Mouse (Mus musculus): ENCODE results near the gene Clcn6.

The Clcn6 gene

DNA sequence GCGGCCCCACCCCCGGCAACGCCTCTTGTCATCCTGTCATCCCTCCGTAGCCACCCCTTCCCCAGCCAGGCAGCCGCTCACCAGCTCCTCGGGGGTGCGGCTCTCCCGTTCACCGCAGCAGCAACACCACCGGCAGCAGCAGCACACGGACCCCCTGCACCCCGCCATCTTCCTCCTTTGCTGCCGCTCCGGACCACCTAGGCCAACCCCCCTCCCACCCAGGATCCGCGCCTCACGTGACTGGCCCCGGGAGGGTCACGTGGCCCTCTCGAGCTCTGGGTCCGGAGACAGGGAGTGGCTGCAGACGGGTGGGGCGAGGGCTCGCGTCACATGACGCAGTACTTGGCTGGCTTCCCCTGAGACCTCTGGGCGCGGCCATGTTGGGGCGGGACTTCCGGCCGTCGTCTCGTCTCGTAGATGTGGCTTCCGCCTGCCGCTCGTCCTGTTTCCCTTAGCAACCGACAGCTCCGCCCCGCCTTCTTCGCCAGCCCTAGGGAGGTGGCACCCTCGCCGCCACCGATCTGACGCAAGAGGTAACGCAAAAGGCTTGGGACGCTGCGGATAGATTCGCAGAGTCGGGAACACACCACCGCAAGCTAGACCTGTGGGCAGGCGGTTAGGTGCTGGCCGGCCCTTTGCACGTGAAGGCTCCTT lies at the start of gene Clcn6, which contains the start of gene Mthfr:
Gene Clcn6, minus strand, starts transcription at position 222 of the 654 bp plus-strand sequence.
Gene Mthfr, plus strand, starts transcription at position 478 of the 654 bp plus-strand sequence.
- DNase-seq (ENCODE audit: low read depth, low spot score): peak; percentile 99

DNA sequence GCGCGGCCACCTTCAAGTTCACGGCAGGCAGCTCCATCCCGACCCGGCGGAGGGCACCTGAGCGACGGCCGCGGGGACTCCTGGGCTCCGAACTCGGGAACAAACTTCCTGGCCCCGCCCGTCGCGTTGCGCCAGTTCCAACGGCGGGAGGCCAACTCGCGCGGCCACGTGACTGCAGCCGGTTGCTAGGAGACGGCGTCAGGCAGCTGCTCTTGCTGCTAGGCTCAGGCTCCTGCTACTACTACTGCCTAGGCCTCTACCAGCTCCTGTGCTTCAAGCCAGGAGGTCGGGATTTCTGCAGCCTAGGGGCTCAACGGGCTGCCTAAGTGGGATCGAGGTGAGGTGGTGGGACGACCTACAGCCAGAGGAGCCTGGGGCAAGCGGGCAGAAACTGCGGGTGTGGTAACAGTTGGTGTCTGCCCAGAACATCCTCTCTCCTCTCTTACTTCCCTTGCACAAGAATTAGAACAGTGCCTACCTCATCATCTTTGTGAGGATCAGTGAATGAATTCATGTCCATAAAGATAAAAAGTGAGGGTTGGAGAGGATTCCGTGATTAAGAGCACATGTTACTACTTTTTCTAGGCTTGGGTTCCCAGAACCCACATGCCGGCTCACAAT lies 49.4 kb upstream of the Clcn6 start, which contains the start of gene Agtrap:
Gene Agtrap, minus strand, starts transcription at position 125 of the 621 bp plus-strand sequence.
- DNase-seq (ENCODE audit: low read depth, low spot score): peak; percentile 80

DNA sequence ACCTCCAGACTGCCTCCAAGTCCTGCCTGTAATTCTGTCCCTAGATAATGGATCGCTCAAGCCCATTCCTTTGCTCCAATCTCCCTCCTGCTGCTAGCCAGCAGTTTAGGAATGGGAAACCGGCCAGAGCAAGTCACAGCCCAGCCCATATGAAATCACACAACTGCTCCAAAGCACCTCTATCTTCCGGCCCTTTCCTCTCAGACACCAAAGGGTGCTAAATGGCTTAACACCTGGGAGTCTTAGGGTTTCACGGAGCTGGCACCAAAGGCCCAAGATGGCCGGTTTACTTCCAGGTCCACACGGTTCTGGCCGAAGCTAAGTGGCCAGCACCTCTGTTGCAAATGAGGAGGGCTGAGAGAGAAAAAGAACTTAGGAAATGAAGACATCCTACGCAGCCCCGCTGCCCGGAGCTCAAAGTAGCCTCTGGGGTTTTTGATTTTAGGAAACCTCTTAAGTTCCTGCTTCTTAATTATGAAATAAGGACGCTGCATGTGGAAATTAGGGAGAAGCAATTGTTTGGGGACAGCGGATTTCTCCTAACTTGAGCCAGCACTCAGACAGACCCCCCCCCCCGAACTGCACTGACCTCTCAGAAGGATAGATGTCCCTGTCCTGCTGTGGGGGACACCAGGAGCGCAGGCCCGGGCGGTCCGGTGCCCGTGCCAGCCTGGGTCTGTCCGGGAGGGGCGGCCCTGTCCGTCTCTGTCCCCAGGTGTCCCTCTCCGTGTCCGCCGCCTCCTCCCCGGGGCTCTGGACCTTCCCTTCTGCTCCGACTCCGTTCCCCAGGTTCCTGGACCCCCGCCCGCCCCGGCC lies 48.7 kb upstream of the Clcn6 start:
- DNase-seq (ENCODE audit: low read depth, low spot score): no peak

DNA sequence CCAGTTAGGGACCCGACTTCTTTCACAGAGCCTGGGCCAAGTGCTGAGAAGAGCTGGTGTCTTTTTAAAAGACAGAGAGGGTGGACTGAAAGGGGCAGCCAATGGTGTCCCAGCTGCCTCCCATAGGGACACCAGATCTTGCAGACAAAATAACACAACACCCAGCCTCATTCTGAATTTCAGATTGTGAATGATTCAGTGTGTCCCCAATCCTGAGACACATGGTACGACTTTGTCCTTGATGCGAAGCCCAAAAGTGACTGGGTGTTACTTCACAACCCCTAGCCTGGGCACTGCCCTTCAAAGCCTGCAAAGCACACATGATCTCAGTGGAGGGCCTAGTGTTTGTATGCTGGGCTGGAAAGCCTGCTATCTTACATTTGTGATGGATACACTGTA lies 47.3 kb upstream of the Clcn6 start:
- DNase-seq (ENCODE audit: low read depth, low spot score): no peak

DNA sequence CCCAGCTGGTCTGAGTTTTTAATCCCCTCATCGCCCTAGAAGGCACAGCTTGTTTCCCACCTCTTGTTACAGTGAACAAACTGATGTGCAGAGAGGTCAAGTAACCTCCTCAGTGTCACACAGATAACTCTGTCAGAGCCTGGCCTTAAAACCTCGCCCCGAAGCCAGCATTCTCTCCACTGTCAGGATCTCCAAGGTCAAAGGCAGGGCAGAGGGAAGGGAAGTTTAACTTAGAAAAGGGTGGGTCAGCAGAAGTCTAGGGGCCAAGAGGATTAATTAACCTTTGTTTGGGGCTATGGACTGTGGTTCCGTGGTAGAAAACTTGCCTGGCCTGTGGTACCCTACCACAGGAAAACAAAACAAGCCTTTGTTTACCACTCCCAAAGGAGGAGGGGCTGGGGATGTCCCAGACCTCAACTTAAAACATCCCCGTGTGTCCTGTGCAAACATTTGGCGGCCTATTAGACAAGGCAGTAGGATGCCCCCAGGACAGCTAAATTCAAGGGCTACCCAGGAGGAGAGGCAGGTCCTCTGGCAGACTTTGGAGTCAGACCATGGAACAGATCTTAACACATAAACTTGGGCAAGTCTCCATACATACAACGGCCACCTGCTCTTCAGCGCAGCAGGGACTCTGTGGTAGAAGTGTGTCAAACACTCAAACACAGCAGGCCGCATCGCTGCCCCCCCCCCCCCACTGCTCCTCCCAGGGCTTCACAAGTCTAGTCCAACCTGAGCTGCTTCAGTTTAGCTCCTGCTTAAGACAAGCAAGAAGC lies 46.7 kb upstream of the Clcn6 start:
- no peak for DNase-seq (ENCODE audit: low read depth, low spot score)

DNA sequence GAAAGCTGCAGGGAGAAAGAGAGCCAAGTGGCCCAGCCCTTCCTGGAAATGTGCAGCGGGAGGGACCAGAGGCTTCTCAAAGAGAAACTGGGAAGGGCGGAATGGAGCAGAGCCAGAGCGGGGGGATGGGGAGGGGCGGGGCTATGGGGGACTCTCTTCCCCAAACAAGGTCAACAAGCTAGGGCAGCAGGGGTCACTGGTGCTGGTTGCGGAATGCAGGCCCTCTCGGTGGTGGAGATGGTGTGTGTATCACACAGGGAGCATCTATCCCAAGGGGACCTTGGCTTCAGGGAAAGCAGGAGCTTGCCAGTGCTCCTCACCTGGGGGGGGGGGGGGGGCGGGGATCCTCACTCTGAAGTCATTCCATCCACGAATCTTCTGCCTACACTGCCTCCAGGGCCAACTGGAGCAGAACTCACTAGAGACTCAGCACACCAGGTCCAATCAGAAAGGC lies 45.7 kb upstream of the Clcn6 start:
- DNase-seq (ENCODE audit: low read depth, low spot score): no peak

DNA sequence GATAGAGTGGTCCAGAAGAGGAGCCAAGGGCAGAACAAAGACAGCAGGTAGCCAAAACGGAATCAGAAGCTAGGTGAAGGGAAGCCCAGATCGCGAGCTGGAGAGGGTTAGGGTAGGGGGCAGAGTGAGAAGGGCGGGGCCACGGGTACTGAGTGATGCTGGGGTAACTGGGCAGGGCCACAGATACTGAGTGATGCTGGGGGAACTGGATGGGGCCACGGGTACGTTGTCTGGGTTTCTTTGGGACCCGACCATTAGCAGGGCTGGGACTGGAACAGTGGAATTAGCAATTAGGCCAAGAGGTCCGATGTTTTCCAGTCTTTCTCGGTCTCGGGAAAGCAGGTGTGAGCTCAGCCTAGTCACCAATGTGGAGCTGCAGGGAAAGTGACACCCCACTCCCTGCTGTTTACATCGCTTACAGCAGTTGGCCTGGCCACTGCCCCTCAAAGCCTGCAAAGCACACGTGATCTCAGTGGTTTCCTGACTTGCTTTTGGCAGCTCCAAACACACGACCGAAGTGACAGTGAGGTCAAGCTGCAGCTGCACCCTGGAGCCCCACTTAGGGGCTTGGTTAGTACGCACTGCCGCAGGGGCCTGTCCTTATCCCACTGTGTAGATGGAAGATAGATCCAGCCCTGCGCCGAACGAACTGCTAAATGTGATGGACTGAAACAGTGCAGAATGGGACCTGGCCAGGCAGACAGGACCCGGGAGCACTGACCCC lies 44.7 kb upstream of the Clcn6 start:
- no peak for DNase-seq (ENCODE audit: low read depth, low spot score)

DNA sequence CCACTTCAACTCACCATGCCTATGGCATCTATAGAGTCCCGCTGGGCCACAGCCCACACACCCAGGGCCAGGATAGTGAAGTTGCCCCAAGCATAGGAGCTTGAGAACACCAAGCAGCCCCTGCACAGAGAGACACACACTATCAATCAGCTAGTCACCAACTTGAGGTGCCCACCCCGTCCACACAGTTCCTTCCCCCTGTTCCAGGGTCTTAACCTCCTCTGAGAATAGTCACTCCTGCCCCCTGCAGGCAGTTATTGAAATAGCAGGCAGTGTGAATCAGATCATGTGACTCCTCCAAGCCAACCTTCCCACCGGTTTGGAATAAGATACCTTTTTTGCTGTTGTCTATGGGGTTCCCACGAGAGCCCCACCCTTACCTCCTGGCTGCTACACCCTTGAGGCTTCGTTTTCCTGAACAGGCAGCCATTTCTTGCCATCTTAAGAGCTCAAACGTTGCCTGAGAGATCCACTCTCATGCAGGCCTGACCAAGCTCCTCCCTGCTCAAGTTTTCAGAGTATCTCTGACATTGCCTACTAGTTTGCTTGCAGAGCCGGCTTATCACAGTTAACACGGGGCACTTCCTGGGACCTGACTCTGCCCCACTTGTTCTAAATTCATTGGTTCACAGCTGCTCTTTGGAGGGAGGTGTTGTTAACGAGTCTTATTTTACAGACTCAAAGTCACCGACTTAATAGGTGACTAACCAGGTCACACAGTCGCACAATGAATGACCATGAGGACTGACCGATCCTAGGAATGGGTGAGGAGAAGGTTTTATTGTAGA lies 43.8 kb upstream of the Clcn6 start:
- DNase-seq (ENCODE audit: low read depth, low spot score): no peak

DNA sequence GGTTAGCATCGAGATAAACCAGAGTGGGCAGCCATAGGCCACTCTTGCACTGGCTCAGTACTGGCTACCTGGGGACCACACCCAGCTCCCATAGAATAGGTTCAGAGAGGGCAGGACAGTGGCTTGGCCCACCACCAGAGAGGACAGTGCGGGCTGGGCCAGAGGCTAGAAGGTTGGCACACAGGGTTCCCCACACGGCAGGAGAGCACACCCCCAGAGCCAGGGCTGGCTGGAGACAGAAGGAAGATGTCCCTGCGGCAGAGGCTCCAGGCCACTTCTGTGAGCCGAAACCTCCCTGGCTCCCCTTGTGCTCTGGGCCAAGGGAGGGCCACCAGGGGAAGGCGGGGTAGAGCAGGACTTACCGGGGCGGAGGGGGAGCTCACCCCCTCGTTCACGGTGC lies 42.6 kb upstream of the Clcn6 start:
- DNase-seq (ENCODE audit: low read depth, low spot score): no peak

DNA sequence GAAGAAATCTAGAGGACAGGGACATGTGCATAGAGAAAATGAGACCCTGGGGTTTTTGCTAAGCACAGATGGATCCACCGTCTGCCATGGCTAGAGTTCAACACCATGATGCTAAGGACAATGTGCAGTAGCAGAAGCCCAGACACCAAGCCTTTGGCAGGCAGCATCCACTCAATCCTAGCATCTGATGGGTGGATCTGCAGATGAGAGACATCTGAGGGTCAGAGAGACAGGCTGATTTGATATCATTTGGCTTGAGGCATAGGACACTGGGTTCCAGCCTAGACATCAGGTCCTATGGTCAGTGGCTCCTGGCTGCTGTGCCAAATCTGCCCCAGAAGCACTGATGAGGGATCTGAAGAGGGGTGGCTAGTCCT lies 42.0 kb upstream of the Clcn6 start:
- no peak for DNase-seq (ENCODE audit: low read depth, low spot score)

DNA sequence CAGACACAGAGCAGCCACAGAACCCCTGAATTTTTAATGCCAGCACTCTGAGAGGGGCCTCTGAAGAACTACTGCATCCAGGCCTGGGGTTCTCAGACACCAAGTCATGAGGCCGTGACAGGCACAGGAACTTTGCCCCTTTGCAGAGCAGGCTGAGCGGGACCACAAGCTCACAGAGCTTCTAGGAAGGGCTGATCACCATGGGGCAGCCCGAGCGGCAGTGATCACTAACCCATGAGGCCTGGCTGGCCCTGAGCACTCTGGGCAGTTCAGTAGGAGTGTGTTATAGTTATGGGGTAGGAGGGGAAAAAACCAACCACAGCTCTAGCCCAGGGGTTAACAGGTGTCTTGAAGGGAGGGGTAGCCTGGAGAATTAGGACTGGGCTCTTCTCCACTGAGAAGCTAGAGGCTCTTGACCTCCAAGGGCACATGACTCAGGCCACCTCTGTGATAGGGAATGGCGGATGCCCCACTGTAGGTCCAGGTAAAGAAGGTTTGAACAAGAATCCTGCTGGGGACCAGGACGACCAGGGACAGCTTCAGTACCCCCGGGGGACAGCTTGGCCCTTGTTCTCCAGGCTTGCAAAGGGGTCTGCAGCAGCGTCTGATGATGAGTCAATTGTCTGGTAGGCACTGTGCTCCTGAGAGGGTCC lies 41.4 kb upstream of the Clcn6 start:
- DNase-seq (ENCODE audit: low read depth, low spot score): no peak

DNA sequence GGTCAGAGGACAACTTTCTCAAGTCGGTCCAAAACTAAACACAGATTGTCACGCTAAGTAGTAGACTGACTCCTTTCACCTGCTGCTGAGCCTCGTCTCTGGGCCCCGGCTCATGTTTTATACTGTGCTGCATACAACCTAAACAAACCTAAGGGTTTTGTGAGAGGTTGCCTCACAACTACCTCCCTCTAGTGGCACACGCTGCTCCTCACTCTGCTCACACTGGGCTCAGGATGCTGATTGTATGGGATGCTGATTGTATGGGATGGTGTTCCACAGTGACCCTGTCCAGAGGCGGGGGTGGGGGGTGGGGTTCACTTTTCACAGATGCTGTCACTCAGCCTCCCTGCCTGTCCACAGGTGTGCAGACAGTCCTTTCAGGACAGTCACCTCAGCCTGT lies 40.6 kb upstream of the Clcn6 start:
- DNase-seq (ENCODE audit: low read depth, low spot score): no peak

DNA sequence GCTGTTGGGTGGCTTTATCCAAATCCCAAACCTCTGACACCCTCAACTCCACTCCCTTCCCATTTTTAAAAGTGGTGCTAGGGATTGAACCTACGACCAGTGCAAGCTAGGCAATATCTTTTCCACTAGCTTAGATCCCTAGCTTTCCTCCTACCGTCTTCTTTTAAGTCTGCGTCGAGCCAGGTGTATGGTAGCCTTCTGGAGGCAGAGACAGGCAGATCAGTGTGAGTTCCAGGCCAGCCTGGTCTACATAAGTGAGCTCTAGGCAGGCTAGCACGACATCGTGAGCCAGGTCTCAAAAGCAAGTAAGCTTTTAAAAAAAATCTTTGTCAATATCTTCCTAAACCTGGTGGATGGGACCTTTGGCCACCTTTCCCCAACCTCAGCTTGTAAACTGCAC lies 37.3 kb upstream of the Clcn6 start:
- DNase-seq (ENCODE audit: low read depth, low spot score): no peak

DNA sequence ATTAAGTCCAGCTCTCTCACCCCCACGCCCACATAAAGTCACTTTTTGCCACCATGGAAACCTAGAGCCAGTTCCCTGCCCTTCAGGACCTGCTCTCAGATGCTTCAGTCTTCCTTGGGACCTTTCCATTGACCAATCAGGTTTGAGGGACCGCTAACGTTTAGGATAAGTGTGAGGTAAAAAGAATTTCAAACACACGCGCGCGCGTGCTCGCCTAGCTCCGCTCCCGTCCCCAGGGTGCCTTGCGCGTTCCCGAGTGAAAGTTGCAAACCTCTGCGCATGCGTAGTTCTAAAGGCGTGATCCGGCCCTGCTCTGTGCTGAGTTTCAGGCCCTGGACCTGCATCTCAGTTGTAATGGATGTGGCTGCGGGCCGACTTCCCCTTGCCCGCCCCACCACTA lies 36.6 kb upstream of the Clcn6 start:
- DNase-seq (ENCODE audit: low read depth, low spot score): peak; percentile 57

DNA sequence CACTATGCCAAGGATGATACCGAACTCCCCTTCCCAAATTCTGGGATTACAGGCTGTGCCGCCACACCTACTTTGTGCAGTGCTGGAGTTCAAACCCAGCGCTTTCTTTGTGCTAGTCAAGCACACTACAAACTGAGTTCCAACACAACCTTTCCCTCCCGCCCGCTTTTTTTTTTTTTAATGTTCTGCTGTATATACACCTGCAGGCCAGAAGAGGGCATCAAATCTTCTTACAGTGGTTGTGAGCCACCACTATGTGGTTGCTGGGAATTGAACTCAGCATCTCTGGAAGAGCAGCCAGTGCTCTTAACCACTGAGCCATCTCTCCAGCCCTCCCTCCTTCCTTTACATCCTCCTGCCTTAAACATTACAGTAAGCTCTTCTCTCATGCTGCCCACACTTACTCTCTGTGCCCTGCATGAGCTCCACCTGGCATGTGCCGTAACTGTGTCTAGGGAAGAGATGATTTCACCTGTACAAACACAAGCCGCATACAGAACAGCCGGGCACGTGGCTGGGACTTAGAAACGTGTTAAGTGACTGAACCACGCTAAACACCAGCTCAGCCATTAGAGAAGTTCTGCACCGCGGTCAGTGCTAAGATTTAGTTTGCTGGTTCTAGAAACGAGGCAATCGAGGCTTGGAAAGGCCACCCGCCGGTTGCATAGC lies 36.0 kb upstream of the Clcn6 start:
- DNase-seq (ENCODE audit: low read depth, low spot score): no peak

DNA sequence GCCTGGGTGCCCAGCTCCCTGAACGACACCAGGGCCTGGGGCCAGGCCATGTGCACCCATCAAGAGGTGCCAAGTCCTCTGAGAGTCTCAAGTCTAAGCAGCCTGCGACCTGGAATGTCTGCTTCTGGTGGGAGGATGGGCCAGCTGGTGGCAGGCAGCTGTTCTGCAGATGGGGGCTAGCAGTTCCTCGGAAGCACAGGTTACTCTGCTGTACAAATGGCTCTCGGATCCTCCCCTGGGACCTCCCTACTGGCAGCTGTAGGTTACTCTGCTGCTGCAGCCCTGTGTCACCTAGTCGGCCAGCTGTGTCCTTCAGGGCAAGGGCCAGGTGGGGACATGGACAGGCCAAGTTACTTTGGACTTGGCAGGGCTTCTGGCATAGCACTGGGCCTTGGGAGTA lies 32.9 kb upstream of the Clcn6 start:
- no peak for DNase-seq (ENCODE audit: low read depth, low spot score)

DNA sequence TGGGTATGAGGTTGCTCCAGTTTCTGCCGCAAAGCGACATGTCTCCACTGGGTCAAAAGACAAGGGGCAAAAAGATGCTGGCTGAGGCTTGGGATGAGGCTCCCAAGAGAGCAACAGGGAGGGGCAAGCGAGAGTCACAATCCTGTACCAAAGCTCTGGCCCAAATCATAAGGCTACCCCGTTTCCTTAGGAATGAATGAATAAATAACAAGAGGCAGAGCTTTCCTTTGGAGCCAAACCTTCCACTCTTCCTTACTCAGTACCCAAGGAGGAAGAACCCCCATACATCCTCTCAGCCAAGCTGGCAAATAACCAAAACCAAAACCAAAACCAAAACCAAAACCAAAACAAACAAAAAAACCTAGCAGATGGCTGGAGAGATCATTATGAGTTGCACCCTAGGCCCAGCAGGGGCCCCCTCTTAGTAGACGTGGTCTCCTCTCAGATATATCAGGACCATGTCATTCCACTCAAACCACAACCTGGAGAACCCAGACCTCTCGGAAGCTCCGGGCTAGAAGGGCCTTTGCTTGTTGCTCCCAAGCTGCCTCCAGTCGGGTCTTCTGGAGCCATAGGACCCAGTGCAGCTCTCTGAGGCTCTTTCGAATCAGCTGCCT lies 31.1 kb upstream of the Clcn6 start:
- DNase-seq (ENCODE audit: low read depth, low spot score): no peak

DNA sequence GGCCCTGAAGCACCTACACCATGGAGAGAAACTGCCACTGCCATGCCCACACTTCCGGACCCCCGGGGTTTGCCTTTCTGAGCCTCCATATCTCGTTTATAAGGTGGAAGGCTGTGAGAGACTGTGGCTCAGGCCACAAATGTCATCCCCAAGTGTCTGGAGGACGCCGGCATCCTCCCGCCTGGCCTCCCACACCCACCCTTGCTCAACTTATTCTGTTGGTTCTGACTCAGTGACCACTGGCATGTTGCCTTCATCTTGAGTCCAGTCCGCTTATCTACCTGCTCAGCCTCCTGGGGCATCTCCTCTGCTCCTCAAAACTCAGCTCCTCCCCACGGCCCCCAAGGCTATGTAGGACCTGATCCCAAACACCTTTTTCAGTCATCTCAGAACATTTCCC lies 28.7 kb upstream of the Clcn6 start:
- DNase-seq (ENCODE audit: low read depth, low spot score): no peak

DNA sequence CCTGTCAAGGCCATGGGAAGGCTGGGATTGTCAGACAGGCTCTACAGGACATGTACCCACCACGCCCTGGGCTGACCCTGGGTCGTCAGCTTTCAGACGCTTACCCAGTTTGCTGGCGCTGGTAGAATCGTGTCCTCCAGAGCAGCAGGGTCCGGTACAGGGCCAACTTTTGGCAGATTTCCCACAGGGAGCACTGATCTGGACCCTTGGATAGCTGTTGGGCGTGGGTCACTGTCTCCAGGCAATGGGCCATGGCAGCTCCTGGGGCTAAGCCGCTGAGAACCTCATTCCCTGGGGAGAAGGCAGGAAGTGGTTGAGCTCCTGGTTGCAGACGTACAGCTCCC lies 27.8 kb upstream of the Clcn6 start:
- DNase-seq (ENCODE audit: low read depth, low spot score): no peak

Measured in embryo, embryonic 11.5 days (tissue).